Mouse (Mus musculus) ES-Bruce4 (cell line): ENCODE data around the gene Whrn. TPM values are rescaled to one million over a fixed set of nuclear protein-coding genes. Genes with fewer than 3 reads are reported as not detected.

Experiments
- H3K27ac ChIP-seq: 2 replicates; pipeline ENCODE4 v1.5.1; 2012; ENCODE audit warnings: low read length, inconsistent platforms; ENCODE audit not compliant: insufficient read depth
- H3K27me3 ChIP-seq: 2 replicates; pipeline ENCODE4 v1.6.1; 2012; ENCODE audit warnings: mild to moderate bottlenecking, low read length, inconsistent platforms; ENCODE audit not compliant: control insufficient read depth, poor library complexity, insufficient read depth, severe bottlenecking
- H3K36me3 ChIP-seq: 2 replicates; pipeline ENCODE4 v1.6.1; 2012; ENCODE audit warnings: inconsistent platforms, mild to moderate bottlenecking, low read length, moderate library complexity; ENCODE audit not compliant: control insufficient read depth, poor library complexity, insufficient read depth, severe bottlenecking
- H3K4me1 ChIP-seq: one replicate; pipeline ENCODE4 v1.8.1; 2011; ENCODE audit warnings: low read length; ENCODE audit not compliant: control insufficient read depth, insufficient read depth
- H3K4me3 ChIP-seq: 2 replicates; pipeline ENCODE4 v1.5.1; 2011; ENCODE audit warnings: low read depth, mild to moderate bottlenecking, low read length
- H3K9ac ChIP-seq: 2 replicates; pipeline ENCODE4 v1.6.1; 2012; ENCODE audit warnings: low read depth, mild to moderate bottlenecking, inconsistent platforms; ENCODE audit not compliant: poor library complexity, severe bottlenecking
- H3K9me3 ChIP-seq: replicated peaks from 2 replicates; pipeline ENCODE4 v1.6.1; 2012; ENCODE audit warnings: mild to moderate bottlenecking, low read length, inconsistent platforms; ENCODE audit not compliant: control insufficient read depth, poor library complexity, insufficient read depth, severe bottlenecking
- CTCF ChIP-seq: IDR thresholded peaks from one replicate; pipeline ENCODE4 v1.8.1; 2011; ENCODE audit warnings: low read depth, low read length
- EP300 ChIP-seq: IDR thresholded peaks from 2 replicates; pipeline ENCODE4 v1.6.1; 2011; ENCODE audit warnings: low read depth, low read length; ENCODE audit not compliant: insufficient read depth
- POLR2A ChIP-seq: IDR thresholded peaks from one replicate; pipeline ENCODE4 v1.8.1; 2011; ENCODE audit warnings: low read length; ENCODE audit not compliant: insufficient read depth
- polyA plus RNA-seq: library from polyadenylated mRNA; stranded (reverse); fragments of >200 nt; gene quantifications from 2 replicates; pipeline ENCODE4 v1.2.4, GENCODE M21; 2011; ENCODE audit warnings: low read depth; ENCODE audit not compliant: missing spikeins, insufficient read depth, insufficient read length

Whrn gene
- polyA plus RNA-seq, 1 experiment = 33.5 TPM

DNA sequence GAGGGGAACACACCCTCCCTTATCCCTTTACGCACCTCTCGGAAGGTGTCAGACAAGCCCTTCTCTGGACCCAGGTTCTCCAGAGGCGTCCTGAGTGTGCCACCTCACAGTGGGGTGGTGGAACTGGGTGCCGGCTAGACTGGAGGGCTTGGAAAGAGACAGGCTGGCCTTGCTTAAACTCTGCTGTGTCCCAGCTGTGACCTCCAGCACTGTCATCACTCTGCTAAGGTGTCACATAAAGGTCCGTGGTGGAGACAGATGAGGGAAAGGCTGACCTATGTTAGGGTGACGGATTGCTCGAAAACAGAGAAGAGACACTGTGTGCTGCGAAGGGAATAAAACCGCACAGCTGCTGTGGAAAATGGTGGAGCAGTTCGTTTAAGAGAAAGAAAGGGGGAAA is 28.5 kb downstream of the Whrn start:
- no peak for TF ChIP-seq EP300
- TF ChIP-seq CTCF = no peak
- TF ChIP-seq POLR2A = no peak
- Histone ChIP-seq H3K36me3 (no peaks in the 10 kb centered on the region), H3K27me3 (no peaks in the 10 kb centered on the region), H3K27ac (no peak overlapping the region), H3K4me3 (no peak overlapping the region), H3K9ac (no peak overlapping the region), H3K9me3 (no peaks in the 10 kb centered on the region), H3K4me1 (no peaks in the 10 kb centered on the region)

GRCm38 (mm10) chr4:63466192-63466591 is 29.6 kb downstream of the Whrn start:
- no peak for TF ChIP-seq CTCF
- Histone ChIP-seq H3K27ac (no peak overlapping the region), H3K9me3 (no peaks in the 10 kb centered on the region), H3K27me3 (no peaks in the 10 kb centered on the region), H3K9ac (no peak overlapping the region), H3K4me1 (peaks cover 3% of the 10 kb centered on the region), H3K36me3 (no peaks in the 10 kb centered on the region), H3K4me3 (no peak overlapping the region)

GRCm38 (mm10) chr4:63460876-63461525 is 34.8 kb downstream of the Whrn start:
- H3K4me1 ChIP-seq = peaks cover 13% of the 10 kb centered on the region
- no peak overlapping the region for H3K9ac ChIP-seq
- TF ChIP-seq EP300 (no peak), POLR2A (no peak), CTCF (no peak)

GRCm38 (mm10) chr4:63459141-63459789 is 36.5 kb downstream of the Whrn start:
- Histone ChIP-seq H3K36me3 (no peaks in the 10 kb centered on the region), H3K27ac (0 out of 2 replicates have a peak overlapping the region, but pooled peaks have one; percentile 12), H3K4me1 (peaks cover 15% of the 10 kb centered on the region)

More at GRCm38 (mm10) chr4:63460876-63461525, 34.8 kb downstream of the Whrn start:
- Histone ChIP-seq H3K27me3 (no peaks in the 10 kb centered on the region), H3K27ac (peak overlapping the region; percentile 33; the same call in 1 of the 2 replicates), H3K9me3 (no peaks in the 10 kb centered on the region), H3K36me3 (no peaks in the 10 kb centered on the region), H3K4me3 (no peak overlapping the region)

DNA sequence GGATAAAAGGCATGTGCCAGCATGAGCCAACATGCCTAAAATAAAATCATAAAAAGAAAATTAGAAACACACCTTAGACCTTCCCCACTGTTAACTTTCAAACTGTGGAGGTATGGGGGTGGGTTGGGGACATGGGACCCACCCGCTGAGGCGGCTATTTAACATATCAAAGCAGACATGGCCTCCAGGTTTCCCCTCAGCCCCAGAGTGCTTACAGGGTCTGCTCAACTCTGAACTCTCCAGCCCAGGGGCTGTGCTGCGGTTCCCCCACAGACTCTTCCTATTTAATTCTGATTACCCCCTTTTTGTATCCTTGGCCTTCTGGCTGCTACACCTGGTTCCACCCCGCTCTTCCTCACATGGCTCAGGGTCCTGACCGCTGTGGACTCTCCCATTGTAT is 39.2 kb downstream of the Whrn start:
- H3K9ac ChIP-seq = no peak overlapping the region
- H3K9me3 ChIP-seq = no peaks in the 10 kb centered on the region
- no peak overlapping the region for H3K4me3 ChIP-seq
- peaks cover 13% of the 10 kb centered on the region for H3K4me1 ChIP-seq
- peak overlapping the region; percentile 71; the same call in 1 of the 2 replicates for H3K27ac ChIP-seq
- TF ChIP-seq POLR2A (no peak), EP300 (0 out of 2 replicates have a peak, but pooled peaks have one; percentile 65), CTCF (no peak)
- H3K36me3 ChIP-seq = no peaks in the 10 kb centered on the region
- no peaks in the 10 kb centered on the region for H3K27me3 ChIP-seq

More at GRCm38 (mm10) chr4:63459141-63459789, 36.5 kb downstream of the Whrn start:
- H3K9ac ChIP-seq = no peak overlapping the region
- H3K9me3 ChIP-seq = no peaks in the 10 kb centered on the region
- TF ChIP-seq EP300 (0 out of 2 replicates have a peak, but pooled peaks have one; percentile 10), CTCF (no peak)
- H3K4me3 ChIP-seq = no peak overlapping the region
- H3K27me3 ChIP-seq = no peaks in the 10 kb centered on the region

- Histone ChIP-seq H3K27ac (no peak overlapping the region), H3K27me3 (no peaks in the 10 kb centered on the region), H3K9ac (no peak overlapping the region), H3K4me1 (peaks cover 9% of the 10 kb centered on the region), H3K36me3 (no peaks in the 10 kb centered on the region), H3K9me3 (no peaks in the 10 kb centered on the region), H3K4me3 (no peak overlapping the region)
- TF ChIP-seq EP300 = no peak
- no peak for TF ChIP-seq POLR2A
- no peak for TF ChIP-seq CTCF
Measured at GRCm38 (mm10) chr4:63453939-63454513, 41.8 kb downstream of the Whrn start.
